Mouse (Mus musculus) forebrain, embryonic 14.5 days (tissue): ENCODE results near the gene Espnl. TPM values are rescaled to one million over a fixed set of nuclear protein-coding genes. Genes with fewer than 3 reads are reported as not detected.
A peak's percentile ranks its signal among the peaks of the same experiment; 100 is the strongest.

ENCODE experiments used
- ATAC-seq: fragments of 200-750 bp; cut with Nextera tagmentation; 2 replicates; pipeline ENCODE4 v1.8.0; 2017; ENCODE audit warnings: mild to moderate bottlenecking, moderate library complexity
- DNase-seq: peaks from one replicate; pipeline ENCODE4 v3.0.0-alpha.2; 2015; ENCODE audit warnings: low spot score
- H3K27ac ChIP-seq: fragments of 300-500 bp; sonication (generic); 2 replicates; pipeline ENCODE4 v1.5.1; 2014; ENCODE audit warnings: low read depth, mild to moderate bottlenecking, control low read depth, low read length, moderate library complexity
- H3K27me3 ChIP-seq: fragments of 300-500 bp; sonication (generic); replicated peaks from 2 replicates; pipeline ENCODE4 v1.6.1; 2014; ENCODE audit warnings: low read length, control low read depth, mixed read lengths; ENCODE audit not compliant: control insufficient read depth, insufficient read depth
- H3K36me3 ChIP-seq: fragments of 300-500 bp; sonication (generic); 2 replicates; pipeline ENCODE4 v1.6.1; 2014; ENCODE audit warnings: low read length, control low read depth; ENCODE audit not compliant: control insufficient read depth, insufficient read depth
- H3K4me1 ChIP-seq: fragments of 300-500 bp; sonication (generic); 2 replicates; pipeline ENCODE4 v1.6.1; 2014; ENCODE audit warnings: antibody characterized with exemption, low read length, control low read depth; ENCODE audit not compliant: control insufficient read depth, insufficient read depth
- H3K4me2 ChIP-seq: fragments of 300-500 bp; sonication (generic); 2 replicates; pipeline ENCODE4 v1.6.1; 2014; ENCODE audit warnings: mild to moderate bottlenecking, control low read depth, low read length
- H3K4me3 ChIP-seq: fragments of 300-500 bp; sonication (generic); 2 replicates; pipeline ENCODE4 v1.5.1; 2014; ENCODE audit warnings: low read depth, low read length, control low read depth
- H3K9ac ChIP-seq: fragments of 300-500 bp; sonication (generic); 2 replicates; pipeline ENCODE4 v1.6.1; 2014; ENCODE audit warnings: mild to moderate bottlenecking, low read length, control low read depth, moderate library complexity
- H3K9me3 ChIP-seq: fragments of 300-500 bp; sonication (generic); replicated peaks from 2 replicates; pipeline ENCODE4 v1.6.1; 2016; ENCODE audit warnings: low read length, control low read depth, mixed read lengths; ENCODE audit not compliant: control insufficient read depth
- WGBS: fragments of 180-500 bp; shearing (Covaris S2); extraction: QIAGEN DNeasy Blood & Tissue Kit; methylation state at CpG from one replicate; pipeline ENCODE4 v1.1.7; 2014; 5-methylcytosine and 5-hydroxymethylcytosine counted together
- polyA plus RNA-seq: library from polyadenylated mRNA; unstranded; fragments of >200 nt; fragmentation: Nextera tagmentation; extraction: Ambion mirVana; gene quantifications from 2 replicates; pipeline ENCODE4 v1.2.1, GENCODE M21; 2014

Gene Espnl
- polyA plus RNA-seq, 1 experiment from 2014 or later, result 0.08 TPM

DNA sequence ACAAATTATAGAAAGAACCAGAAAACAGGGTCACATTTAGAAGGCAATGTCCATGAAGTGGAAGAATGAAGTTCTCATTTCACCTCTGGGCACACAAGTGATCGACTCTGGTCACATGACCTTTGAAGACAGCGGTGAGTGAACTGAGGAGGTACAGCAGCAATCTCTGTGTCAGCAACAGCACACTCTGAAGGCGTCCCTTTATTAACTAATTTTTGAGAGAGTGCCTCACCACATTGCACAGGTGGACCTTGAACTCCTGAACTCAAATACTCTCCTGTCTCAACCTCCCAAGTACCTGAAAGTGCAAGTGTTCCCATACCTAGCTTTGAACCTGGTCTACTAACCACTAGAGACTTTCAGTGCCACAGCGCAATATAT is 59.2 kb downstream of the Espnl start:
- DNase-seq (no peak), ATAC-seq (no peak)
- Histone ChIP-seq H3K4me2 (no peak overlapping the region), H3K9ac (no peak overlapping the region), H3K27me3 (no peaks in the 10 kb centered on the region), H3K4me3 (no peak overlapping the region), H3K9me3 (no peaks in the 10 kb centered on the region), H3K27ac (no peak overlapping the region), H3K4me1 (no peaks in the 10 kb centered on the region), H3K36me3 (peaks cover 93% of the 10 kb centered on the region)
- WGBS, result 96% methylated on average over 4 of the region's 4 CpGs

- ATAC-seq (no peak), DNase-seq (no peak)
- H3K27me3 ChIP-seq, result no peaks in the 10 kb centered on the region
- no peak overlapping the region for H3K4me3 ChIP-seq
- H3K9ac ChIP-seq, result no peak overlapping the region
- H3K4me2 ChIP-seq, result no peak overlapping the region
- H3K9me3 ChIP-seq, result no peaks in the 10 kb centered on the region
- H3K27ac ChIP-seq, result no peak overlapping the region
- 96% methylated on average over 5 of the region's 5 CpGs for WGBS
- H3K4me1 ChIP-seq, result no peaks in the 10 kb centered on the region; the same call in 1 of the 2 replicates
- peaks cover 78% of the 10 kb centered on the region for H3K36me3 ChIP-seq
These were observed 68.5 kb downstream of the Espnl start for GRCm38 (mm10) chr1:91390369-91390768.

GRCm38 (mm10) chr1:91397927-91398259 is 76.0 kb downstream of the Espnl start:
- Histone ChIP-seq H3K27me3 (no peaks in the 10 kb centered on the region), H3K4me3 (peak overlapping the region; percentile 88), H3K9me3 (no peaks in the 10 kb centered on the region), H3K9ac (peak overlapping the region; percentile 88), H3K36me3 (peaks cover 21% of the 10 kb centered on the region), H3K4me2 (peak overlapping the region; percentile 96), H3K4me1 (peaks cover 15% of the 10 kb centered on the region), H3K27ac (peak overlapping the region; percentile 83; the same call in 1 of the 2 replicates)
- WGBS, result under 1% methylated on average over 12 of the region's 12 CpGs
- DNase-seq, result no peak
- 0 out of 2 replicates have a peak, but pooled peaks have one; percentile 0 for ATAC-seq

Other genes with a start within 250 kb of the Espnl start
- gene Rbm44, start 177.0 kb upstream of the Espnl start, polyA plus RNA-seq, result 0.15 and 0.17 TPM in 2 replicates
- gene Ramp1, start 142.3 kb upstream of the Espnl start, polyA plus RNA-seq, result 2.6 and 3.0 TPM in 2 replicates
- 73.0 and 78.8 TPM in 2 replicates for gene Ube2f, start 71.8 kb upstream of the Espnl start, polyA plus RNA-seq
- 6.3 and 7.3 TPM in 2 replicates for gene Scly, start 23.7 kb upstream of the Espnl start, polyA plus RNA-seq
- gene Klhl30, start 28.9 kb downstream of the Espnl start, polyA plus RNA-seq, result 0.05 and 0.06 TPM in 2 replicates
- gene Erfe, start 44.4 kb downstream of the Espnl start, polyA plus RNA-seq, result 0.12 and 0.27 TPM in 2 replicates
- 151 and 162 TPM in 2 replicates for gene Ilkap, start 76.7 kb downstream of the Espnl start, polyA plus RNA-seq
- gene Hes6, start 92.0 kb downstream of the Espnl start, polyA plus RNA-seq, result 217 and 240 TPM in 2 replicates
- 2.6 and 4.5 TPM in 2 replicates for gene Per2, start 137.2 kb downstream of the Espnl start, polyA plus RNA-seq
- gene Traf3ip1, start 172.6 kb downstream of the Espnl start, polyA plus RNA-seq, result 6.1 and 6.5 TPM in 2 replicates
- 11.3 and 14.7 TPM in 2 replicates for gene Asb1, start 218.5 kb downstream of the Espnl start, polyA plus RNA-seq